Mouse (Mus musculus) stomach, postnatal 0 days (tissue): ENCODE data around the gene Cdk19.

Experiments
- CTCF ChIP-seq: IDR thresholded peaks from 2 replicates; pipeline ENCODE4 v1.5.1; 2016; ENCODE audit warnings: antibody characterized with exemption, low read depth, mild to moderate bottlenecking, moderate library complexity
- EP300 ChIP-seq: optimal IDR thresholded peaks from 2 replicates; pipeline ENCODE3; 2016; ENCODE audit warnings: antibody characterized with exemption

DNA sequence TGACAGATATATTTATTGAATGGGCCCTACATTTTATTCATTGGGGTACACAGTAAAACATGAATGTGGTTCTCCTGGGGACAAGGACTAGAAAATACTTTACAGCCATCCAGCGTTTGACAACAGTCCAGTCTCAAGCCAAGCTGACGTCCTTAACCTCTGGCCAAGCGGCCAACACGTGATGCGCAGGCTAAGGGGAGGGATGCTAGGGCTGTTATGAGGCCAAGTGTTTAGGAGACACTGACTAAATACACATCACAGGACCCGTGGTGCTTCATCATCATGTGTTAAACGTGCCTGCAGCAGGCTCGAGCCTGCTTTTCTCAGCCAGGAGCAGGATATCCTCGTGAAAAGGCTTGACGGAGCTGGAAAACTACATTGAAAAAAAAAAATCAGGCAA is 19.1 kb upstream of the Cdk19 start:
- no peak for TF ChIP-seq CTCF
- TF ChIP-seq EP300, result no peak
